Mouse (Mus musculus): ENCODE measurements around the gene Selenon.

Selenon gene

DNA sequence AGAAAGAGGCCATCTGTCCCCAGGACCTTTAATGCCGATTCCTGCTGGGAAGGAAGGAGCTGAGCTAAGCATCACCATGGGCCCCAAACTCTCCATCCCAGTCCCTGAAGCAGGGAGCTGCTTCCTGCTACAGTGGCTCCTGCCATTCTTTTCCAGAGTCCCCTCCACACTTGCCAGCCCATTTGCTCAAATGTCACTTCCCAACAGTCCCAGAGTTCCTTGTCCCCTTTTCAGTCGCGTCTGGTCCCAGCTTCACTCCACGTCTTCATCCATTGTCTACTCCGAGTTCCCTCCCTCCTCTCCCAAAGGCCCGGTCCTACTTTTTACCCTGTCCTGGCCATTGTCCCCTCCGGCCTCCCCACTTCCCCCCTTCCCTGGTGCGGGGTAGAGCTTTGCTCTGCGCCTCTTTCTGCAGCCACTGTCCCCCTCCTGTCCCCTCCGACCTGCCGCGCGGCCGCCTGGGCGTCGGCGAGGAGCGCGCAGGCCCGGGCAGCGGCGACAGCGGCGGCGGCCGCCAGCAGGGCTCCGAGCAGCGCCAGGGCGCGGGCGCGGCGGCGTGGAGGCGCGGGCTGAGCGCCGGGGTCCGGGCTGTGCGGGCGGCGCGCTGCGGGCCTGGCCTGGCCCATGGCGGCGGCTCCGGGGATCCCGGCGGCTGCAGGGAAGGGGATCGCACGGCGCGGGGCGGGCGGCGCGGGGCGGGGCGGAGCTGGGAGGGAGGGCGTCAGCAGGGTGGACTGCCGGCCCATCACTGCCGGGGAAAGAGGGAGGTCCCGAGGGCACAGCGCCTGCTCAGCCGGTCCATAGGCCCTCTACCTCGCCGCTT, at the start of gene Selenon:
Gene Selenon (minus strand): TSS at position 673 of the 823 bp plus-strand sequence.
- DNase-seq = peak; percentile 63 to 85

DNA sequence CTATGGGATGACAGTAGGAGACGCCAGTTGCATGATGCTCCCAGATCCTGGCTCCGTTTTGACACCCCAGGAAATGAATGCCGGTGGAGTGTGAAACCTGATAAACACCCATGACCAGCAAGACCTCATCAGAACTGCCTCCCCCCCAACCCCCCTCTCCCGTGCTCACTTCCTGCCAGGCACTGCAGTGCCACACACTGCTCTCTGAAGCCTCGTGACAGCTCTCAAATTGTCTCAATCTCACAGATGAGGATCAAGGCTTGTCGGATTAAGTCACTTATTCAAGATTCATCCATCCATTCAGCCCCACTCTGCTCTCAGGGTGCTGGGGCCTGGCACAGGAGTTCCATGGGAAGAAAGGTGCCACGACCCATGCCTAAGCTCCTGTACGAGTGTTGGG, 49.4 kb upstream of the Selenon start:
- peak in 1 of 2 experiments; percentile 25 for DNase-seq

DNA sequence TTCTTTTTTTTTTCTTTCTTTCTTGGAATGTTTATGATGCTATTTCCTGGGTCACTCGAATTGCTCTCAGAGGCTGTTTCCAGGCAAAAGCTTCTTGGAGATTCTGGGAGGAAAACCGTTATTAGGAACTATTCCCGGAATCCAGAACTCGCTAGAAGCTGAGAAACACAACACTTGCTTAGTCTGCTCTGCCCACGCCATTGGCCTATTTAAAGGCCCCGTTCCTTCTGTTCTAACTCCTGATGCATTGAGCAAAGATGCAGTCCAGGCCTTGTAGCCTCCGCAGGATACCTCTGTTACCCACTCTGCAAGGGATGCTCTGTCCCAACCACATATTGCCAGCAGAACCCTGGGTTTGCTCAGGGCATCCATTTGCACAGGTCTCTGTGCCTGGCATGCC, 48.8 kb upstream of the Selenon start:
- DNase-seq = no peak

DNA sequence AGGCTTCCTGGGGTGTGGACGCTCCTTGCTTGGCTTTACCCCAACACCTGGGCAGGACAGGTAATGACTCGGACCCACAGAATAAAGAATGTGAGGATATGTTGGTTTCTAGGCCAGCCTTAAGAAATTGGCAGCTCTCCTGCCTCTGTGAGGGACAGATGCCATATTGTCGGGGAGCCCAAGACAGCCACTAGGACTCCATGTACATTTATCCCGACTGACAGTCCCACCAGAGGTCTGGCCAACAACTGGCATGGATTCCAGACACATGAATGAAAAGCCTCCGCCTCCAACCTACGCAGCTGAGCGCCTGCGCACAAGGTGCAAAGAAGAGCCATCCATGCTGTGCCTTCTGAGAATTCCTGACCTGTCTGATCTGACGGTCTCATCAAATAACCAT, 48.1 kb upstream of the Selenon start:
- DNase-seq = no peak

DNA sequence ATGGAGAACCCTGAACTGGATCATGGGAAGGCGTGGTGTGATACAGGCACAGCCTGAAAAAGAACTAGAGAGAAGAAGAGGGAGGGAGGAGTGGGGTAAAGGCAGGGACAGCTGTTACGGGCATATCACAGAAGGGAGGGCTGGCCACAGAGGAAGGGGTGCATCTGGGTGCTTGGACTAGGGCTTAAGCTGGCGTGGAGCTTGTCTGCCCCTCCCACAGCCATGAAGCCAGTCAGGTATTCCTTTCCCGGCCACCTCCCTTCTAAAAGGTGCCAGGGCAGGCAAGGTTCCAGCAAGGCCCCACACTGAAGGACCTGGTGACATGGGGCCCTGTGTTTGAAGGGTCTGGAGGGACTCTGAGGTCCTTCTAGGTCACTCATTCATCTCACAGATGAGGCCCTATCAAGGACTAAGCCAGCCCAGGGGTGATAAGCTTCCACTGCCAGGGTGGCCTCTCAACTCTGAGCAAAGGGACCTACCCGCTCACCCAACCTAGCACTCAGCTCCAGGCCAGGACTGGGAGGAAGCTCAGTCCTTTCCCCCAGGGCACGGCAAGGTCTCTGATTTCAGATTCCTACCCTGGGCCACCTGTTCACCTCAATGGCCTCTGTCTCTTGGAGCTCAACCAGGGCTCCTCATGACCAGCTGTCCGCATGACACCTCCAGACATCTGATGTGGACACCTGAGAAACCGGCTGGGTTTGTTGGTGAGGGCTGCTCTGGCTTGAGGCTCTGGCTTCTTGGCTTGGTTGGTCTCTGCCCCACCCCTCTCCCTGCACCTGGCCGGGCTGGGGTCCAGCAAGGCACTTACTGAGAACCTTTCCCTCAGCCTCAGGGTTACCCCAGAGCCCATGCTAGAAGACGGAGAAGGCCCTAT, 45.1 kb upstream of the Selenon start:
- no peak for DNase-seq

DNA sequence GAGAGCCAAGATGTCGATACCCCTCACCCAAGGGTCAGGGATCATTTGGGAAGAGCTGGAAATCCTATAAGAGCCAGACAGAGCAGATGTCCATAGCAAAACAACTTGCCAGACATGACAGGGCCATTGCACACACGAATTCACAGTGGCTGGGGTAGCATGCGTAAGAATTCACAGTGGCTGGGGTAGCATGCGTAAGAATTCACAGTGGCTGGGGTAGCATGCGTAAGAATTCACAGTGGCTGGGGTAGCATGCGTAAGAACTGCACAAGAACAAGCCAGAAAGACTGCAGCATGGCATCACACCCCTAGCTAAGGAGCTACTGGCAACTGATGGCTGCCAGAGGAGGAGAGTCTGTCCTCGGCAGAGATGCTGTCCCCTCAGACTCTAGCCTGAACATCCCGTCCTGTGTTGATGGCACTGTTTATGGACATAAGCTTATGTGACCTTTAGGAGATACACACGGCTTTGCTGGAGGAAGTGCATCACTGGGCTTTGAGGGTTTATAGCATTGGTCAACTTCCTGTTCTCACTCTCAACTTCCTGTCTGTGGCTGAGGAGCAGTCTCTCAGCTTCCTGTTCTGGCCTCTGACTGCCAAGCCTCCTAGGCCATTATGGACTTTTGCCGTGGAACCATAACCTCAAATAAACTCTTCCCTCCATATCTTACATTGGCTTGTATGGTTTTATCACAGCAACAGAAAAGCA, 42.9 kb upstream of the Selenon start:
- DNase-seq = no peak

DNA sequence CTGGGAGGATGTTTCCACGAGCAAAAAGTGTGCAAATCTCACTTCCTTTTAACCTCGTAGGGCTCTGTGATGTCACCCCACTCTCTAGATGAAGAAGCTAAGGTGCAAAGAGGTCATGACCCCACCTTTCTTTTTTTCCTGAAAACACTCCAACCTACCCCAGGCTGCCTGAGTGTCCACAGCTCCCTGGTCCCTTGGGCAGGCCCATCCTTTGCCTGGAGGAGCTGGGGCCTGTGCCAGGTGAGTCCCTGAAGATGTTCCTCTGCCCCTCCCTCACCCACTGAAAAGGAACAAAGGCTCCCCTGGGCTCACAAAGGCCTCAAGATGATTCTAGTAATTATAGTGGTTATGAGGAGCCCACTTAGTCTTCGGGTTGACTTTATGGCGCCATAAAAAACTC, 40.5 kb upstream of the Selenon start:
- no peak for DNase-seq

DNA sequence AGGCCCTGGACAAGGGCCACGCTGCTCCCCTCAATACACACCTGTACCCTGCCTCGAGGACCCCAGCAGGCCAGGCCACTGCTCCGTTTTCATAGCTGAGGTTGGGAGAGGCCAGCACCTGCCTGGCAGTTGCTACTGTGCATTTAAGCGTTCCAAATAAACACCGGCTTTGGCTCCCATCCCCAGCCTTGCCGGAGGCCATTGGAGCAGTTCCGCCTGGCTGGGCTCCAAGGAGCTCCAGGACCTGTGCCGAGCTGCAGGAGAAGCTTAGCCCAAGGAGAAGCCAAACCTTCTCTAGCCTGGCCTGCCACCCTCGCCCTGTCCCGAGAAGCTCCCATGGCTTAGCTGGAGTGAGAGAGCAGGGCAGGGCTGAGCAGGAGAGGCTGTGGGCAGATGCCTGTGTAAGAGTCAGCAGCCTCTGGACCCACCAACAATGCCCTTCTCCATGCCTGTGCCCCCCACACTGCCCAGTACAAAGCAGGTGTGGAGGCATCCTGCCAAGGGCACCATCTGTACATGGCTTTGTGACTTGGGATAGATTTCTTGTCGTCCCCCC, 39.6 kb upstream of the Selenon start:
- DNase-seq = peak; percentile 92 to 93

DNA sequence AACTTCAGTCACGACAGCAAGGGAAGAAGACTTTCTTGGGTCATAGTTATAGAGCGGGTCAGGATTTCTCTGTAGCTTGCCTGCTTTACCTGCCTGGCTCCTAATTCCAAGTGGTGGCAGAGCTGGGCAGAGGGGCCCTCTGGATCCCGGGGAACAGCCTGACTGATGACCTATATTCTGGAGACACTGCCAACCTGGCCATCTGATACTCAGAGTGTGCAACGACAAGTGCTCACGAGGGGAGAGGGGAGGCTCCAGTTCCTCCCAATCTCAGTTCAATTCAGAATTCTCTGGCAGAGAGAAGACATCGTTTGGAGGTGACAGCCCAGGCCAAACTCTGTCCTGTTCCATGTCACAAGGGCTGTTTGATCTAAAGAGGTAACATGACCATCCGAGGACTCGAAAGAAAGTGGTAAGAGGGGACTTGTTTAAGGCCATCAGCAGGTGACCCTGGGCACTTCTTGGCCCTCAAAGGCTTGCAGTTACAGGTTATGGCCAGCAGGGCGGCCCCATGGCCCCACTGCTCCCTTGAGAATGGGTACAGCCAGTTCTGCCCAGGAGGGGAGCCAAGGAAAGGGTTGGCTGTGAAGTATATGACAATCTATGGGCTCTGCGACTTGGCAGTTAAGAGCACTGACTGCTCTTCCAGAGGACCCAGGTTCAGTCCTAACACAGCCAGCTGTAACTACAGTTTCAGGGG, 38.4 kb upstream of the Selenon start:
- DNase-seq = no peak

DNA sequence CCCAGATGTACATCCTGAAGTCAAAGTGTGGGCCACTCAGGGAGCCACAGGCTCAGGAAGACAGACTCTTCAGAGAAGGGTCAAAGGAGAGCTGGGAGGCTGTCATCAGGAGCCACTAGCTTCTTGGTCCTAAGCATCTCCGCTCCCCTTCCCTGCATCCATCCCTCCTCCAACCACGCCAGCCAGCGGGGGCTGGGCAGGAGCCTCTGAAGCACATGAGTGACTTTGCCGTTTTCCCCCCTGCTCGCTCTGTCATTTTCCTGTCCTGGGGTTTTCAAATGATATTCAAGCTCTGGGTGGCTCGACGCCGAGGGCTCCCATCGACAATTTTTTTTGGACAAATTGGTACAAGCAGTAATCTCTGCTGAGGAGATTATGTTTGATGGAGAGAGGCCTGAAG, 37.8 kb upstream of the Selenon start:
- no peak for DNase-seq

DNA sequence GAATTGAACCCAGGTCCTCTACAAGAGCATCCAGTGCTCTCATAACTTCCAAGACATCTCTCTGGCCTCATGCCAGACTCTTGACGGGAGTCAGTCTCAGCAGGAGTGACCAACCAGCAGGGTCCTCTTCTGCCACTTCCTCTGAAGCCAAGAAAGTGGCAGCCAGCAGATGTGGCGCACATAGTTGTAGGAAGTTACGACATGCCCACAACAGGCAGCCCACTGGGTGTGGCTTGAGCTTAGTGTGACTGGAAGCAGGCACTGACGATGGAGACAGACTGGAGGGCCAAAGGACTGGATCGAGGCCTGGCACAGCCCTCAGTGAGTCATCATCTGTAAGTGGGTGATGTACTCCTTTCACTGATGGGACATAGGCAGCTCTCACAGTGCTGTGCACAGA, 37.0 kb upstream of the Selenon start:
- no peak for DNase-seq

DNA sequence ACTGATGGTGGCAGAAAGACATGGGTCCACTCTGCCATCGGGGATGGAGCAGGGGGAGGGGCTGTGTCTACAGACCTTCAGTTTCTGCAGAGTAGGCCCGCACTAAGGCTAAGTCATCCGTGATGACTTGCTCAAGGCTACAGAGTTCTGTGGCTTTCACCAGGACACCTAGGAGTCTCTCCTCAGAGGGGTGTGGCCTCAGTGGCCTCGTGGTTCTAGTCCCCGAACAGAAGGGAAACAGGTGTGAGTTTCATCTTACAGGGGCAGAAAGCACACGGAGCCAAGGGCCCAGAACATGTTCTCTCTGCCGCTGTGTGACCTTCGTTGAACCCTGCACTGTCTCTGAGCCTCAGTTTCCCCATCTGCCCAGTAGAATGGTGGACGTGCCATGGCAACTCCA, 36.3 kb upstream of the Selenon start:
- no peak for DNase-seq

DNA sequence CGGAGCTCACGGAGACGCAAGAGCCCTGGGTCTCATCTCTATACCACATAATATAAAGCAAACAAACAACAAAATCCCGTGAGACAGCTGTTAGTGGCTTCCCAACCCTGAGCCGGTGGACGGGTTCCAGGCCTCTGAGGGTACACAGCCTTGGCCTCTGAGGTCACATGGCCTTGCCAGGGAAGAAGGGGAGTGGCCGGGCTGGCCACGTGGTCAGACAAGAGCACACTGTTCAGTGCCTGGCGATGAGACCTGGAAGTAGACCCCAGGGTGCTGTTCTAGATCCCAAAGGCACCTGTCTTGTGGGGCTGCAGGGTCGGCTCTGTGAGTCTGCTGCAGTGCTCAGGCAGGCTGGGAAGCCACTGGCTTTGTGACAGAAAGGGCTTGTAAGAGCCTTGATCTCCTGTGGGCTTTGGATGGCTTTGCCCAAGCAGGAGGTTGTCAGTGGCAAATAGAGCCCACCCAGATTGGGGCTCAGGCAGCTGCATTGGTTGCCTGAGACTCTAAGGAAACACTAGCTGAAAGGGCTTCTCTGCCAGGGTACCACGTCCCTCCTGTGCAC, 35.8 kb upstream of the Selenon start:
- no peak for DNase-seq

DNA sequence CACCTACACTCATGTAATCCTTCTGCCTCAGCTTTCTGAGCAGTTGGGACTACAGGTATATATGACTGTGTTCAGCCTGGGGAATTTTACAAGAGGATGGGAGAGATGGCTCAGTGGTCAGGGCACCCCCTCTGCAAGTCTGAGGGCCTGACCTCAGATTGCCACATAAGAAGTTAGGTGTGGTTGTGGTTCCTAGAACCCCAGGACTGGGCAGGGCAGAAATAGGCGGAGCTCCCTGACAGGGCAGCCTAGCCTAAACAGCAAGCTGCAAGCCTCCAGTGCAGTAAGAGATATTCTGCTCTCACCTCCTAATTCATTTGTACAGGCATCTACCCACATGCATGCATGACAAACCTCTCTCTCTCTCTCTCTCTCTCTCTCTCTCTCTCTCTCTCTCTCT, 34.7 kb upstream of the Selenon start:
- no peak for DNase-seq

DNA sequence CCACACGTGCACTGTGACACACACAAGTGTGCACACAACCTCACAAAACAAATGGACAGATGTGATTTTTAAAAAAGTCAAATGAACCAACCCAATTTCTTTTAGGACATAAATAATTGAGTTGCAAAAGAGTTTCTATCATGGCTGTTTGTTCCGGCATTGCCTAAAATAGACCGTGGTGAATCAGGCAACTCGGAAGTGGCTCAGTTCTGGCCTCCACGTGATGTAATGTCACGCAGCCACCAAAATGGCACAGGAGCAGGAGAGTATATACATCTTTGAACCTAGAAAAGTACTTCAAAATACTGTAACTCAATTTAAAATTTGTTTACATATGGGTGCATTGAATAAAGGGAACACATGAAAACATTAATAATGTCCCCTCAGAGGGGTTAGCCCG, 34.2 kb upstream of the Selenon start:
- DNase-seq = no peak

DNA sequence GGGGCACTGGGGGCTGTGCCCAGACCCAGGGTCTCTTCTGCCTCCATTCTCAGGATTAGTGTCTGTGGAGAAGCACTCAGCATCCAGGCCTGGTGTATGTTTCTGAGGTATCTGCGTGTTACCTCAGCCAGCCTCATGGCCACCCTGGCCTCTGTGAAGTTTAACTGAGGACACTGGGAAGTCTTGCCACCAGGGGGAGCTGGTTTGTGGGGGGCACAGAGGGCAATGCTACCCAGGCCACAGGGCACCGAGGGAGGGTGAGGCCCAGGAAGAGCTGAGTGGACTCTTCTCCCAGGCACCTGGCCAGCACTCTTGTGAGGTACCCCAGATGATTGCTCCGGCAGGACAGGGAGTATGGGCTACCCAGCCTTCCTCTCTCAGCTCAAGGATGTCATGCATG, 31.5 kb upstream of the Selenon start:
- peak in 1 of 2 experiments; percentile 47 for DNase-seq

DNA sequence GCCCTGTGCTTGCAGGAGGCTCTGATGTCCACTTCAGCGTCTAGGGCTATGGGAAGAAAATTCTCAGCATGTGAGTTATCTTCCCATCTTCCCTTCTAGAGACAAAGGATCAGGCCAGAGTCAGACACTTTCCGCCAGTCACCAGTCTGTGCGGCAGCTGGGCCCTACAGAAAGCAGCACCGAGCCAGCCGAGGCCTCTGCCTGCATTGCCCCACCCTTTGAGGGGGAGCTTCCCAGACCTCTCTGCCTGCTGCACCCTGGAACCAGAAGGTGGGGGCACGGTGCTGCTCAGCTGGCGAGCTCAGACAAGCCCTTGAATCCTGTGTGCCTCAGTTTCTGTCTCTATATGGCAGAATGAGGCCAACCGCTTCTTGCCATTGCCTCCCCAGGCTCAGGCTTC, 29.4 kb upstream of the Selenon start:
- DNase-seq = no peak

DNA sequence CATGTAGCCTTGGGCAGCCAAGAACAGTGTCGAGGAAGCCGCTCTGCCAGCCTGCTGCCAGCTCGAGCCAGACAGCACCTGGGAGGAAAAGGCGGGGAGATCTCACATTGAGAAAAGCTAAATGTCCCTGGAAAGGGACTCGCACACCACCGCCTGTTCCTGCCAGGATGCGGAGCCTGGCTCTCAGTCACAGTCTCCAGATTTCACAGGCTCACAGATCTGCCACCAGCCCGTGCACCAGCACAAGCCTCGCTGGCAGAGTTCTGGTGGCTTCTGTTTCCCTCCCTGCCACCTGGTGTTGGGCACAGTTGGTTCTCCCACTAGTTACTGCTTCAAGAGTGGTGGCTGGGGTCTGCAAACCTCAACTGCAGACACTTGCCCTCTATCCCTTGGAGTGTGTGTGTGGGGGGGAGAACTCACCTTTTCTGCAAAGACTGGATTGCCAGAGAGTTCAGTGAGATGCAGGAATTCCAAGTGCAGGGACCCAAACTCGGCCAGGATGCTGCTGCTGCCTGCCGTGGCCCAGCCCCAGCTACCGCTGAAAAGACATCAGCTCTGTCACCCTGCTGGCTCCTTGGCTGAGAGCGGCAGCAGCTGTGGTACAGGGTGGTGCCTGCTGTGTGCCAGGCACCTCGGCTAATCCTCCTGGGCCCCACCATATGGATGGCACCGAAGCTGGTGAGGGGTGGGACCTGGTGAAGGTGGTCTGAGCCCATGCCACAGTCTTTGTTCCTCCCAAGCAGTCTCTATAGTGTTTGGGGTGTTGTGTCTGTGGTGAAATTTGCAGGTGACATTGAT, 28.6 kb upstream of the Selenon start:
- peak in 1 of 2 experiments; percentile 35 for DNase-seq

DNA sequence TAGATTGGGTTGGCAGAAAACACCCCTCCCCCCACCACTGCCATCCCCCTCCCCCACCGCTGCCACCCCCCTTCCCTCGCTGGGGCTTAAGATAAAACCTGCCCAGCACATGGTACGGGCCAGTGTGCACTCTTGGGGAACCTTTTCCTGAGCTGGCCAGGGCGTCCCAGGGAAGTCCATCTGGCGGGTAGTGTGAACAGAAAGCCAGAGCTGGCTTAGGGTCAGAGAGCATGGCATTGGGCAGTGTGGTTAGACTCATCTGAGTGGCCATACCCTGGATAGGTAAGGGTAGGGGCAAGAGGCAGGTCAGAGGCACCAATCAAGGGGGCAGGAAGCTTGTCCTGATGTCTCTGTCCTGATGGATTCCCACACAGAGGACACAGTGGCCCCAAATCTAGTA, 27.7 kb upstream of the Selenon start:
- DNase-seq = no peak

DNA sequence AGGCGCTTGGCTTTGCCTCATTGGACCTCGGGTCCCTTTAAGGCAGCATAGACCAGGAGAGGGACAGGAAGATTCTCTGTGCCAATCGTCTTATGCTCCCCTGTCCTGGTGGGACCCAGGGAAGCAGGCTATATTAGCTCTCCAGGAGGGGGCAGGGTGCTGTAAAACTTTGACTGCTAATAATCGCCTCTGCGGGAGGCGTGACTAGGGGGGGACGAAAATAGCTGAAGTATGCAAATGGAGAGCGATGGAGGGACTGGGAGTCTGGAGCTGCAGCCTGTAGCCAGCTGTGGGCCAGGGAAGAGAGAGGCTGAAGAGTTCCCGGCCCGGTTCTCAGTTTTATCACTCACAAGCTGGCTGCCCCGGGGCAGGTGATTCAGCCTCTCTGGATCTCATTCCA, 27.2 kb upstream of the Selenon start:
- DNase-seq = peak in 1 of 2 experiments; percentile 40

DNA sequence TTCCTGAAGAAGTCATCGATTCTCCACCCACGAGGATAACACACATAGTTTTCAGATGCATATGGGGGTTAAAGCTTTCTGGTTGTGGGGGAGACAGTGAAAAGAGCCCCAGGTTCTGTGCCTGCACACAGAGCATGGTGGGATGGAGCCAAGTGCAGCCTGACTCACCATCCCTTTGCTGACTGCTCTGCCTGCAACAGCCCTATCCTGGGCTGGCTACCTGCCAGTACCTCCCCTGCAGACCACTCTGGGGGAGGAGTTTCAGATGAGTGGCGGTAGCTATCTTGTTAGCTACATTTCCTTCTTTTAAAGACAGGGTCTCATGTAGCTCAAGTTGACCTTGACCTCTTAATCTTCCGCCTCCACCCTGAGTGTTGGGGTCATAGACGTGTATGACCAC, 26.4 kb upstream of the Selenon start:
- DNase-seq = no peak
